Mouse (Mus musculus): Measurements from ENCODE around the gene Rnf217.

Rnf217 gene

DNA sequence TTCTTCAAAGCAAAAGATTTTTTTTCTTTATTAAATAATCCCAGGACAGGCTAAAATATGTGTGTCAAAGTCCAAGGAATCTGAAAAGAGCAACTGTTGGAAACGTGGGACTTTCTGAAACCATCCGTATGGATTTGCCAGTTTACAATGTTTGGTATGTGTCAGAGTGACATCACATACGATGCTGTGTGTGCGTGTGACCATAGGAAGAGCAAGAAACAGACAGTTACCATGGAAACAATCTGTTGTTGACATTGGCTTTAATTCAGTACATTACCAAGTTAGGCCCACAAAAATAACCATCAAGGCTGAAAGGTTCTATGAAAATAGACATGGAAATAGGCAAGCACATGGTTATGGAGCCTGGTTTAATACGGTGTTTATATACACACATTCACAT lies 107.3 kb downstream of the Rnf217 start:
- in situ Hi-C loops (cut with MboI; ENCODE audit: low sequenced_read_pairs): no loop called here

- in situ Hi-C loops (cut with MboI; ENCODE audit: low sequenced_read_pairs): no loop called here
Measured at GRCm38 (mm10) chr10:31496931-31497330, 112.1 kb downstream of the Rnf217 start.

GRCm38 (mm10) chr10:31495826-31496225 lies 113.2 kb downstream of the Rnf217 start:
- in situ Hi-C loops (cut with MboI; ENCODE audit: low sequenced_read_pairs): no loop called here

DNA sequence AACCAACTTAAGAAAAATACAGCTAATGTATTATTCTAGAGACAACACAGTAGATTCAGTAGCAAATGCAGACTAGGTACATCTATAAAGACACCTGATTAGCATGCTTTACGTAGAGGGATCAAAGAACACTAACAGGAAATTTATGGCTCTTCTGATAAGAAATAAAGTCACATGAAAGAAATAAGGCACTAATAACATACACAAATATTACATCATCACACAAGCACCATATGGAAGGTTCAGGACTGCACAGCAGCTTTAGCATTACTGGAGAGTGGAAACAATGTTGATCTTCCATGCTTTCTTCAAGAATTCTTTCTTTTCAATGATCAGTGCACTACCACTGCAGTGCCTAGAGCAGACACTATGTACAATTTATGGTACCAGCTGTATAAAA lies 114.7 kb downstream of the Rnf217 start:
- in situ Hi-C loops (cut with MboI; ENCODE audit: low sequenced_read_pairs): no loop called here

DNA sequence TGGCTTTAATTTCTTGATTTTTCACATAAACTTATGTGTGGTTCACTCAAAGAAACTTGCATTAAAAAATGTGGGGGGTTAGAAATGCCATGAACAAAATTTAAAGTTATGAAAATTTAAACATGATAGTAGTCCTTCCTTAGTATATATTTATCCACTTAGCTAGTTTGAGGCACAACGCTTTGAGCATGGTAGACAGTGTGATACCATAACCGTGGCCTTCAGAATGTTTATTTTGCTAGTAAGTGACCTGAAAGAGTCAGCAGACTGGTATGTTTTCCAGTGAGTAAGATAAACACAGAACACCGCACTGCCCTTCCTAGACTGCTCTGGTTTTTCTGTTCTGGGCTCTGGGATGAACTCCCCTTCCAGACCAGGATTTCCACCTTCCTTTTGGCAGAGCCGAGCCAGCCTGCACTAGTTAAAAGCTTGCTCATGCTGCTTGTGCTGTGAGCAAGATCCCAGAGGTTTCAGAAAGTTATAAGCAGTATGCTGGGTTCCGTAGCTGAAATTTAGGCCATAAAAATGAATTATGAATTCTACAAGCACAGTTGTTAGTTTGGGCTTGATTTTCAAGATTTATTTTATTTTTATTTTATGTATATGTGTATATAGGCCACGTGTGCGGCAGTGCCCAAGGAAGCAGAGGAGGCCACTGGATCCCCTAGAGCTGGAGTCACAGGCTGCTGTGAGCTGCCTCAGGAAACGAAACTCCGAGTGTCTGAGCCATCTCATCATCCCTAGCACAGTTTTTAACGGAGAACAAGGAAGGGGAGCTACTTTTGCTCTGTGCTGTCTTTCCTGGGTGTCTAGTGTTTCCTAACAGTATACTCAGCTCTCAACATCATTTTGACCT lies 141.7 kb downstream of the Rnf217 start:
- in situ Hi-C loops (cut with MboI; ENCODE audit: low sequenced_read_pairs): no loop called here

DNA sequence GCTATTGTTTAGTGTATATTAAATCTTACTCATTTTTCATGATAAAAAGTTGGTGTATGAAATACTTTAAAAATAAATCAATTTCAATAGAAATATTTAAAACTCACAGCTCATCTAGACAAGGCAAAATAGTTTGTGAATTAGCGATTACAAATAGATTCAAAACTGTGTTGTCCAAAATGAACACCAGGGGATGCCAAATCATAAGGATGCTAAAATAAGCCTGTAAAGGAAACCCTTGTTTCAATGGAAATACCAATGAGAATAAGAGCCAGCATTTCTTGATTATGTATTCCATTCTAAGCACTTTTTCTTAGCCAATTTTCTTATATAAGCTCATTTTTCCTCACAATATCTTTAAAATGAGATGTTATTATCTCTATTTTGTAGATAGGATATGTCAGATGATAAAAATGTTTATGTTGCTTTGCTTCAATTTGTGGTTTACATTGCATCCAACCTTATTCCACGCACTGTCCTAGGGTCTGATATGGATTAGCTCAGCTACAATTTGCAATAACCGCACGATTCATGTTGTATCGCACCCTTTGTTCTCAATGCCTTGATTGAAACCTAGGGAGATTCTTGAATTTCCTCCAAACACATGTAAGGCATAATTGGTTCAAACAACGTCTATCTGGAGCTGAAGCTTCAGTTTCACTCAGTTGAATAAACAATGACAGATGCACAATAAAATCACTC lies 143.0 kb downstream of the Rnf217 start:
- in situ Hi-C loops (cut with MboI; ENCODE audit: low sequenced_read_pairs): no loop called here

- in situ Hi-C loops (cut with MboI; ENCODE audit: low sequenced_read_pairs): no loop called here
Measured at GRCm38 (mm10) chr10:31465424-31465823, 143.6 kb downstream of the Rnf217 start.

DNA sequence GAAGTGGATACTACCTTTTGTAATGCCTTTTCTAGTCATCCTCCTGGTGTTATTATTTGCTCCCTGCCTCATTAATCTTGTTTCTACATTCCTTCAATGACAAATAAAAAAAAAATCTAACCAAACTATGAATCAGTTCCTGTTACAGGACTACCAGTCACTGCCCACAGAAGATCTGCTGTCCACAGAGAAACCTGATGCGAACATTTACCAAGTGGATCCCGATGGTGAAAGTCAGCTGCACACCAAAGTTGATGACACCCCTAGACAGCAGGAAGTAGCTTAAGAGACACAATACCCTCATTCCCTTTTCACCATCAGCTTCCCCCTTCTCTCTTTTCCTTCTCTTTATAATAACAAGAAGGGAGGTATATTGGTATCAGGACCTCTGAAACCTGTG lies 145.9 kb downstream of the Rnf217 start:
- in situ Hi-C loops (cut with MboI; ENCODE audit: low sequenced_read_pairs): no loop called here

GRCm38 (mm10) chr10:31456806-31457205 lies 152.2 kb downstream of the Rnf217 start:
- in situ Hi-C loops (cut with MboI; ENCODE audit: low sequenced_read_pairs): no loop called here

DNA sequence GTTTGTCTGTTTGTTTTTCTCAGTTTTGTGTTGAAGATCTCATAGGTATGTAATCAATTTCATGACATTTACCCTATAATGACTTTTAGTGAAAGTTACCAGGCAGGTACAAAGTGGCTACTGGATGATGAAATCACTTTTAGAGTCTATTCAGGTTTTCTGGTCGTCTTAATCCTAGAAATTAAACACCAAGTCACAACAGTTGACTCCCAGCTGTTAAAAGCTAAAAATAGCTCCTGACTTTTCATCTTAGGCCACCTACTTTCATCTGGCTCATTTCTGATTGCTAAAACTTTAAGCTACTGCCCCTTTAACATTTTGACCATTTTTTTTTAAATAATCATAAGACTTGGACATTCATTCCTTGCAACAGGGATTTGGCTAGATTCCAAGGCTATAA lies 161.9 kb downstream of the Rnf217 start:
- in situ Hi-C loops (cut with MboI; ENCODE audit: low sequenced_read_pairs): no loop called here

- in situ Hi-C loops (cut with MboI; ENCODE audit: low sequenced_read_pairs): no loop called here
Measured at GRCm38 (mm10) chr10:31445291-31446124, 163.5 kb downstream of the Rnf217 start, which contains the start of gene Tpd52l1. Gene Tpd52l1, minus strand, starts transcription at chr10:31445958.

- in situ Hi-C loops (cut with MboI; ENCODE audit: low sequenced_read_pairs): no loop called here
Measured at GRCm38 (mm10) chr10:31444206-31444605, 164.8 kb downstream of the Rnf217 start.

Measured in CH12F3 (cell line).